Mouse (Mus musculus) spleen, postnatal 4 days (tissue): ENCODE measurements around the gene Zfp580.
"Not testable (repeated sequence)": the region's sequence is repeated elsewhere in the genome, so short reads cannot be mapped to it uniquely, and the experiment has no call there.

Experiments
- DNase-seq, 2 experiments: peaks; one replicate each; pipeline ENCODE4 v3.0.0; 2022; ENCODE audit warnings: low spot score in 2 of 2

Zfp580 gene

GRCm38 (mm10) chr7:5064886-5065285 is 13.5 kb downstream of the Zfp580 start:
- DNase-seq = no peak

GRCm38 (mm10) chr7:5073586-5073985 is 22.2 kb downstream of the Zfp580 start:
- no peak for DNase-seq

- no peak for DNase-seq
Observed at GRCm38 (mm10) chr7:5074984-5075383, 23.6 kb downstream of the Zfp580 start.

GRCm38 (mm10) chr7:5076931-5077330 is 25.6 kb downstream of the Zfp580 start:
- no peak for DNase-seq

- DNase-seq = not testable (repeated sequence)
Observed at GRCm38 (mm10) chr7:5079365-5080009, 28.1 kb downstream of the Zfp580 start.

- peak; percentile 95 to 97 for DNase-seq
Observed at GRCm38 (mm10) chr7:5080010-5080751, 28.8 kb downstream of the Zfp580 start, which contains the start of gene Epn1. Epn1 (plus strand) TSS chr7:5080235.

- DNase-seq = no peak
Observed at GRCm38 (mm10) chr7:5080815-5081214, 29.5 kb downstream of the Zfp580 start.

- peak in 1 of 2 experiments; percentile 40 for DNase-seq
Observed at GRCm38 (mm10) chr7:5081241-5081640, 29.9 kb downstream of the Zfp580 start.

GRCm38 (mm10) chr7:5081939-5082338 is 30.6 kb downstream of the Zfp580 start:
- no peak for DNase-seq

- no peak for DNase-seq
Observed at GRCm38 (mm10) chr7:5083325-5084105, 32.2 kb downstream of the Zfp580 start.

GRCm38 (mm10) chr7:5085512-5085911 is 34.2 kb downstream of the Zfp580 start:
- no peak for DNase-seq

GRCm38 (mm10) chr7:5086921-5087440 is 35.6 kb downstream of the Zfp580 start:
- DNase-seq = no peak

- DNase-seq = no peak
Observed at GRCm38 (mm10) chr7:5087886-5088285, 36.5 kb downstream of the Zfp580 start.

GRCm38 (mm10) chr7:5089853-5090252 is 38.5 kb downstream of the Zfp580 start:
- no peak for DNase-seq

- no peak for DNase-seq
Observed at GRCm38 (mm10) chr7:5091008-5091728, 39.8 kb downstream of the Zfp580 start.

GRCm38 (mm10) chr7:5092381-5092780 is 41.0 kb downstream of the Zfp580 start:
- no peak for DNase-seq

- no peak for DNase-seq
Observed at GRCm38 (mm10) chr7:5092831-5093510, 41.6 kb downstream of the Zfp580 start.

GRCm38 (mm10) chr7:5098769-5099168 is 47.4 kb downstream of the Zfp580 start:
- DNase-seq = no peak

- no peak for DNase-seq
Observed at GRCm38 (mm10) chr7:5099796-5100195, 48.5 kb downstream of the Zfp580 start.

GRCm38 (mm10) chr7:5101066-5101663 is 49.8 kb downstream of the Zfp580 start:
- peak in 1 of 2 experiments; percentile 45 for DNase-seq
